Mouse (Mus musculus) liver, embryonic 15.5 days (tissue): ENCODE data around the gene Fam3b. TPM values are rescaled to one million over a fixed set of nuclear protein-coding genes. Genes with fewer than 3 reads are reported as not detected.

Source experiments
- ATAC-seq: fragments of 200-750 bp; cut with Nextera tagmentation; 2 replicates; pipeline ENCODE4 v1.8.0; 2017; ENCODE audit warnings: moderate number of reproducible peaks, mild to moderate bottlenecking, moderate library complexity; ENCODE audit not compliant: insufficient read depth
- H3K27ac ChIP-seq: fragments of 300-500 bp; sonication (generic); replicated peaks from 2 replicates; pipeline ENCODE4 v1.5.1; 2015; ENCODE audit warnings: mild to moderate bottlenecking, inconsistent platforms
- H3K27me3 ChIP-seq: fragments of 300-500 bp; sonication (generic); 2 replicates; pipeline ENCODE4 v1.6.1; 2015; ENCODE audit warnings: mild to moderate bottlenecking, inconsistent platforms
- H3K36me3 ChIP-seq: fragments of 300-500 bp; sonication (generic); replicated peaks from 2 replicates; pipeline ENCODE4 v1.6.1; 2015; ENCODE audit warnings: moderate library complexity, mild to moderate bottlenecking, inconsistent platforms
- H3K4me1 ChIP-seq: fragments of 300-500 bp; sonication (generic); replicated peaks from 2 replicates; pipeline ENCODE4 v1.6.1; 2015; ENCODE audit warnings: inconsistent platforms
- H3K4me2 ChIP-seq: fragments of 300-500 bp; sonication (generic); 2 replicates; pipeline ENCODE4 v1.6.1; 2015; ENCODE audit warnings: moderate library complexity, mild to moderate bottlenecking, inconsistent platforms
- H3K4me3 ChIP-seq: fragments of 300-500 bp; sonication (generic); replicated peaks from 2 replicates; pipeline ENCODE4 v1.5.1; 2015; ENCODE audit warnings: mild to moderate bottlenecking, inconsistent platforms
- H3K9ac ChIP-seq: fragments of 300-500 bp; sonication (generic); 2 replicates; pipeline ENCODE4 v1.6.1; 2015; ENCODE audit warnings: moderate library complexity, mild to moderate bottlenecking, inconsistent platforms
- H3K9me3 ChIP-seq: fragments of 300-500 bp; sonication (generic); replicated peaks from 2 replicates; pipeline ENCODE4 v1.6.1; 2016; ENCODE audit warnings: inconsistent platforms
- WGBS: fragments of 180-500 bp; shearing (Covaris S2); methylation state at CpG from one replicate; pipeline ENCODE4 v1.1.7; 2015; ENCODE audit warnings: mixed read lengths; ENCODE audit not compliant: insufficient replicate concordance; 5-methylcytosine and 5-hydroxymethylcytosine counted together
- polyA plus RNA-seq: library from polyadenylated mRNA; unstranded; fragments of >200 nt; fragmentation: Nextera tagmentation; extraction: Ambion mirVana; gene quantifications from 2 replicates; pipeline ENCODE4 v1.2.1, GENCODE M21; 2015

Fam3b gene
- polyA plus RNA-seq, 1 experiment from 2014 or later = not detected

- no peak overlapping the region for H3K9ac ChIP-seq
- H3K4me3 ChIP-seq = no peak overlapping the region
- no peaks in the 10 kb centered on the region for H3K27me3 ChIP-seq
- no peak overlapping the region for H3K27ac ChIP-seq
- ATAC-seq = no peak
- H3K4me1 ChIP-seq = no peaks in the 10 kb centered on the region
- H3K4me2 ChIP-seq = no peak overlapping the region
- H3K9me3 ChIP-seq = no peaks in the 10 kb centered on the region
- no peaks in the 10 kb centered on the region for H3K36me3 ChIP-seq
These were observed 67.2 kb downstream of the Fam3b start for GRCm38 (mm10) chr16:97447386-97447785.

- ATAC-seq = no peak
- WGBS = 38% methylated on average over 14 of the region's 14 CpGs
- no peak overlapping the region for H3K9ac ChIP-seq
- H3K4me1 ChIP-seq = no peaks in the 10 kb centered on the region
- no peaks in the 10 kb centered on the region for H3K9me3 ChIP-seq
- no peak overlapping the region for H3K4me3 ChIP-seq
- no peaks in the 10 kb centered on the region for H3K27me3 ChIP-seq
- H3K36me3 ChIP-seq = no peaks in the 10 kb centered on the region
- H3K4me2 ChIP-seq = no peak overlapping the region
- H3K27ac ChIP-seq = no peak overlapping the region
These were observed 70.8 kb downstream of the Fam3b start for GRCm38 (mm10) chr16:97443670-97444263.

- H3K4me3 ChIP-seq = no peak overlapping the region
- WGBS = 72% methylated on average over 9 of the region's 9 CpGs
- ATAC-seq = no peak
- H3K36me3 ChIP-seq = no peaks in the 10 kb centered on the region
- H3K27me3 ChIP-seq = no peaks in the 10 kb centered on the region
- H3K27ac ChIP-seq = no peak overlapping the region
- no peaks in the 10 kb centered on the region for H3K9me3 ChIP-seq
- H3K9ac ChIP-seq = no peak overlapping the region
- no peaks in the 10 kb centered on the region for H3K4me1 ChIP-seq
- no peak overlapping the region for H3K4me2 ChIP-seq
These were observed 72.6 kb downstream of the Fam3b start for GRCm38 (mm10) chr16:97441967-97442366.

- no peaks in the 10 kb centered on the region for H3K9me3 ChIP-seq
- H3K4me1 ChIP-seq = no peaks in the 10 kb centered on the region
- no peaks in the 10 kb centered on the region for H3K27me3 ChIP-seq
- H3K36me3 ChIP-seq = no peaks in the 10 kb centered on the region
- no peak overlapping the region for H3K27ac ChIP-seq
- 56% methylated on average over 3 of the region's 3 CpGs for WGBS
- H3K4me3 ChIP-seq = no peak overlapping the region
- H3K9ac ChIP-seq = no peak overlapping the region
- H3K4me2 ChIP-seq = no peak overlapping the region
- no peak for ATAC-seq
These were observed 76.4 kb downstream of the Fam3b start for GRCm38 (mm10) chr16:97438191-97438590.

- no peak overlapping the region for H3K4me3 ChIP-seq
- H3K36me3 ChIP-seq = no peaks in the 10 kb centered on the region
- H3K9me3 ChIP-seq = no peaks in the 10 kb centered on the region
- H3K4me1 ChIP-seq = no peaks in the 10 kb centered on the region
- 8% methylated on average over 1 of the region's 1 CpGs for WGBS
- no peak for ATAC-seq
- no peaks in the 10 kb centered on the region for H3K27me3 ChIP-seq
- H3K4me2 ChIP-seq = no peak overlapping the region
- no peak overlapping the region for H3K9ac ChIP-seq
- H3K27ac ChIP-seq = no peak overlapping the region
These were observed 77.1 kb downstream of the Fam3b start for GRCm38 (mm10) chr16:97437448-97438056.

- Histone ChIP-seq H3K27me3 (no peaks in the 10 kb centered on the region), H3K4me2 (no peak overlapping the region), H3K4me1 (no peaks in the 10 kb centered on the region), H3K36me3 (no peaks in the 10 kb centered on the region), H3K9ac (no peak overlapping the region), H3K9me3 (no peaks in the 10 kb centered on the region), H3K27ac (no peak overlapping the region), H3K4me3 (no peak overlapping the region)
- no peak for ATAC-seq
- 68% methylated on average over 2 of the region's 2 CpGs for WGBS
These were observed 80.4 kb downstream of the Fam3b start for GRCm38 (mm10) chr16:97434206-97434605.

- WGBS = 40% methylated on average over 4 of the region's 4 CpGs
- Histone ChIP-seq H3K9ac (no peak overlapping the region), H3K4me2 (no peak overlapping the region), H3K27me3 (no peaks in the 10 kb centered on the region), H3K4me3 (no peak overlapping the region), H3K4me1 (no peaks in the 10 kb centered on the region), H3K27ac (no peak overlapping the region), H3K9me3 (no peaks in the 10 kb centered on the region), H3K36me3 (no peaks in the 10 kb centered on the region)
- no peak for ATAC-seq
These were observed 83.3 kb downstream of the Fam3b start for GRCm38 (mm10) chr16:97431328-97431727.

GRCm38 (mm10) chr16:97430091-97430490 is 84.5 kb downstream of the Fam3b start:
- Histone ChIP-seq H3K36me3 (no peaks in the 10 kb centered on the region), H3K27me3 (no peaks in the 10 kb centered on the region), H3K9me3 (no peaks in the 10 kb centered on the region), H3K27ac (no peak overlapping the region), H3K4me3 (no peak overlapping the region), H3K4me2 (no peak overlapping the region), H3K9ac (no peak overlapping the region), H3K4me1 (no peaks in the 10 kb centered on the region)
- WGBS = 73% methylated on average over 4 of the region's 4 CpGs
- ATAC-seq = no peak

- no peaks in the 10 kb centered on the region for H3K4me1 ChIP-seq
- 41% methylated on average over 3 of the region's 3 CpGs for WGBS
- no peak for ATAC-seq
- H3K27me3 ChIP-seq = no peaks in the 10 kb centered on the region
- no peak overlapping the region for H3K4me3 ChIP-seq
- H3K9ac ChIP-seq = no peak overlapping the region
- no peaks in the 10 kb centered on the region for H3K36me3 ChIP-seq
- no peak overlapping the region for H3K27ac ChIP-seq
- H3K4me2 ChIP-seq = no peak overlapping the region
- H3K9me3 ChIP-seq = no peaks in the 10 kb centered on the region
These were observed 86.6 kb downstream of the Fam3b start for GRCm38 (mm10) chr16:97428026-97428425.

GRCm38 (mm10) chr16:97423627-97424026 is 91.0 kb downstream of the Fam3b start:
- no peaks in the 10 kb centered on the region for H3K4me1 ChIP-seq
- H3K36me3 ChIP-seq = no peaks in the 10 kb centered on the region
- 18% methylated on average over 1 of the region's 1 CpGs for WGBS
- no peak overlapping the region for H3K9ac ChIP-seq
- H3K9me3 ChIP-seq = no peaks in the 10 kb centered on the region
- H3K4me3 ChIP-seq = no peak overlapping the region
- no peaks in the 10 kb centered on the region for H3K27me3 ChIP-seq
- no peak for ATAC-seq
- H3K27ac ChIP-seq = no peak overlapping the region
- H3K4me2 ChIP-seq = no peak overlapping the region

- H3K4me1 ChIP-seq = no peaks in the 10 kb centered on the region
- H3K27me3 ChIP-seq = no peaks in the 10 kb centered on the region
- 62% methylated on average over 6 of the region's 6 CpGs for WGBS
- H3K9ac ChIP-seq = no peak overlapping the region
- H3K9me3 ChIP-seq = no peaks in the 10 kb centered on the region
- no peak overlapping the region for H3K27ac ChIP-seq
- ATAC-seq = no peak
- H3K4me3 ChIP-seq = no peak overlapping the region
- H3K36me3 ChIP-seq = no peaks in the 10 kb centered on the region
- H3K4me2 ChIP-seq = no peak overlapping the region
These were observed 92.9 kb downstream of the Fam3b start for GRCm38 (mm10) chr16:97421671-97422070.
